Mouse (Mus musculus) kidney, adult 2 months (tissue): ENCODE results near the gene Armc8.

Experiments used
- CTCF ChIP-seq: fragments of 200-500 bp; conservative IDR thresholded peaks from 2 replicates; pipeline ENCODE4 v1.5.1; 2011; ENCODE audit warnings: low read depth, mild to moderate bottlenecking, control low read depth, low read length, moderate library complexity, mixed read lengths; ENCODE audit not compliant: insufficient read depth, insufficient read length
- POLR2A ChIP-seq: fragments of 200-500 bp; IDR thresholded peaks from one replicate; pipeline ENCODE4 v1.6.1; 2011; ENCODE audit warnings: low read depth, low read length, control low read depth

- TF ChIP-seq CTCF (no peak), POLR2A (no peak)
Observed at GRCm38 (mm10) chr9:99487841-99488240, 80.9 kb downstream of the Armc8 start.
